Mouse (Mus musculus): Measurements from ENCODE around the gene Gm5849. TPM values are rescaled to one million over a fixed set of nuclear protein-coding genes. Genes with fewer than 3 reads are reported as not detected.

Gm5849 gene
- polyA plus RNA-seq (2015; fragmentation: Illumina TruSeq; extraction: RNeasy Lipid Tissue Mini Kit (QIAGEN cat#74804); ENCODE audit: insufficient read depth, low replicate concordance), result not detected

GRCm38 (mm10) chr3:90777776-90778175, at the start of gene Gm5849:
TSS of gene Gm5849 (minus strand) at chr3:90777876.

DNA sequence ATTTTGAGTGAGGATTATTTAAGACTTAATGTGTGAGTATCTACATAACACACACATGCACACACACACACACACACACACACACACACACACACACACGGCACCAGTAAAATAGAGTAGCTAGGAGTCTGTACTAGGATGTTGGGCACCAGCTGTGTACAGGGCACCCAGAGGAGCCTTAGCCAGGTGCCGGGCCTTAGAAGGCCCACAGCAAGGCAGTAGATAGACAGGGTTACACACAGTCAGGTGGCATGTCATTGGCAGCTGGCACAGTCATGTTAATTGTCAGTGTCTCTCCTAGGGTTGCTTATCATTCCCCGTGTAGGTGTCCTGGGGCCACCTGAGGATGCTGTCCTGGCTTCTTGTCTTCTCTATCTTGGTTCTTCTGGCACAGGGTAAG, 51.1 kb downstream of the Gm5849 start, which contains the start of gene Pglyrp4:
Pglyrp4 (plus strand) TSS at position 301 of the 400 bp plus-strand sequence.

Other genes with a start within 250 kb of the Gm5849 start
- 14.6 TPM for gene S100a16, start 240.6 kb downstream of the Gm5849 start, polyA plus RNA-seq (2015; fragmentation: Illumina TruSeq; extraction: RNeasy Lipid Tissue Mini Kit (QIAGEN cat#74804); ENCODE audit: insufficient read depth, low replicate concordance)
- 0.79 TPM for gene S100a3, start 217.3 kb downstream of the Gm5849 start, polyA plus RNA-seq (2015; fragmentation: Illumina TruSeq; extraction: RNeasy Lipid Tissue Mini Kit (QIAGEN cat#74804); ENCODE audit: insufficient read depth, low replicate concordance)
- not detected for gene S100a2, start 187.6 kb downstream of the Gm5849 start, polyA plus RNA-seq (2015; fragmentation: Illumina TruSeq; extraction: RNeasy Lipid Tissue Mini Kit (QIAGEN cat#74804); ENCODE audit: insufficient read depth, low replicate concordance)
- not detected for gene Gm42674, start 176.0 kb downstream of the Gm5849 start, polyA plus RNA-seq (2015; fragmentation: Illumina TruSeq; extraction: RNeasy Lipid Tissue Mini Kit (QIAGEN cat#74804); ENCODE audit: insufficient read depth, low replicate concordance)
- 475 TPM for gene S100a4, start 174.1 kb downstream of the Gm5849 start, polyA plus RNA-seq (2015; fragmentation: Illumina TruSeq; extraction: RNeasy Lipid Tissue Mini Kit (QIAGEN cat#74804); ENCODE audit: insufficient read depth, low replicate concordance)
- not detected for gene S100a5, start 169.4 kb downstream of the Gm5849 start, polyA plus RNA-seq (2015; fragmentation: Illumina TruSeq; extraction: RNeasy Lipid Tissue Mini Kit (QIAGEN cat#74804); ENCODE audit: insufficient read depth, low replicate concordance)
- gene S100a6, start 165.0 kb downstream of the Gm5849 start, polyA plus RNA-seq (2015; fragmentation: Illumina TruSeq; extraction: RNeasy Lipid Tissue Mini Kit (QIAGEN cat#74804); ENCODE audit: insufficient read depth, low replicate concordance), result 257 TPM
- not detected for gene S100a7a, start 123.9 kb downstream of the Gm5849 start, polyA plus RNA-seq (2015; fragmentation: Illumina TruSeq; extraction: RNeasy Lipid Tissue Mini Kit (QIAGEN cat#74804); ENCODE audit: insufficient read depth, low replicate concordance)
- 428 TPM for gene S100a8, start 108.9 kb downstream of the Gm5849 start, polyA plus RNA-seq (2015; fragmentation: Illumina TruSeq; extraction: RNeasy Lipid Tissue Mini Kit (QIAGEN cat#74804); ENCODE audit: insufficient read depth, low replicate concordance)
- gene S100a9, start 82.2 kb downstream of the Gm5849 start, polyA plus RNA-seq (2015; fragmentation: Illumina TruSeq; extraction: RNeasy Lipid Tissue Mini Kit (QIAGEN cat#74804); ENCODE audit: insufficient read depth, low replicate concordance), result 552 TPM
- gene Pglyrp4, start 51.0 kb downstream of the Gm5849 start, polyA plus RNA-seq (2015; fragmentation: Illumina TruSeq; extraction: RNeasy Lipid Tissue Mini Kit (QIAGEN cat#74804); ENCODE audit: insufficient read depth, low replicate concordance), result not detected

Measured in spleen, adult 10 weeks (tissue).